Mouse (Mus musculus) testis, adult 2 months (tissue): Measurements from ENCODE around the gene Fbxw5.

Experiments used
- CTCF ChIP-seq: fragments of 200-500 bp; IDR thresholded peaks from 2 replicates; pipeline ENCODE4 v1.5.1; 2012; ENCODE audit warnings: low read depth, mild to moderate bottlenecking, inconsistent platforms, low read length, moderate library complexity; ENCODE audit not compliant: control insufficient read depth, insufficient read depth, insufficient replicate concordance
- POLR2A ChIP-seq: fragments of 200-500 bp; IDR thresholded peaks from 2 replicates; pipeline ENCODE4 v1.6.1; 2012; ENCODE audit warnings: low read depth, mild to moderate bottlenecking, inconsistent platforms, low read length, moderate library complexity; ENCODE audit not compliant: control insufficient read depth

DNA sequence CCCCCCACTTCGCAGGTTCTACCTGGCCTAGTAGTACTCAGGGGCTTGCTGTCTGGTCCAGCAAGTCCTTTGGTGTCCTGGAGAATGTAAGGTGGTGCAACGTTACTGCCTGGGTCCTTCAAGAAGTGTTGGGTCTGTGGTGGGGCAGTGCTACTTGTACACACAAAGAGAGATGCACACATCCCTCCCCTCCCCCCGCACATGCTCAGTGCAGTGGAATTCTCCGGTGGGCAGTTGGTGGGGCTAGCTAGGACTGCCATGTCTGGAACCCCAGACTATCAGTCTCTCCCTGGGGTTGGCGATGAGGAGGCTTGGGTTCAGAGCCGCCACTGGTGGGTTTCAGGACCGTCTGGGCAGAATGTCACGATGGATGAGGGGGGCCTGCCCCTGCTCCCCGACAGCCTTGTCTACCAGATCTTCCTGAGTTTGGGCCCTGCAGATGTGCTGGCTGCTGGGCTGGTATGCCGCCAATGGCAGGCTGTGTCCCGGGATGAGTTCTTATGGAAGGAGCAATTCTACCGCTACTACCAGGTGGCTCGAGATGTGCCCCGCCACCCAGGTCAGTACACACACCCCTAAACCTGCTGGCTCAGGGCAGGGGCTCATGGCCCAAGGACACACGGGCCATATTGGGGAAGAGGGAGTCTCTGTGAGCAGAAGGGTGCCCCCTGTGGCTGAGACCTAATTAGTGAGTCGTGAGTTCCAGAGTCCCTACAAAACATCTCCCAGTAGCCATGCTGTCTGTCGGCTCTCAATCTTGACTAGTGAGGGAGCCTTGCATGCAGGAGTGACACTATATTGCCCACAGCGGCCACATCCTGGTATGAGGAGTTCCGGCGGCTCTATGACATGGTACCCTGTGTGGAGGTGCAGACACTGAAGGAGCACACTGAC, 1.3 kb downstream of the Fbxw5 start, which contains the start of gene C8g:
- TF ChIP-seq POLR2A (peak; percentile 72; the same call in 1 of the 2 replicates), CTCF (no peak)
